Mouse (Mus musculus) adrenal gland (tissue): Measurements from ENCODE around the gene Tmem141.

Experiments used
- intact Hi-C: fragments of 180-260 bp; cut with DNase I; formaldehyde crosslinking; loops from one replicate; pipeline ENCODE4 v1.15.1; 2025

Gene Tmem141

GRCm38 (mm10) chr2:25607761-25608622, 13.8 kb downstream of the Tmem141 start, which contains the start of gene Rabl6:
TSS of gene Rabl6 (minus strand) at chr2:25608521.
- intact Hi-C loops, result no loop called here

DNA sequence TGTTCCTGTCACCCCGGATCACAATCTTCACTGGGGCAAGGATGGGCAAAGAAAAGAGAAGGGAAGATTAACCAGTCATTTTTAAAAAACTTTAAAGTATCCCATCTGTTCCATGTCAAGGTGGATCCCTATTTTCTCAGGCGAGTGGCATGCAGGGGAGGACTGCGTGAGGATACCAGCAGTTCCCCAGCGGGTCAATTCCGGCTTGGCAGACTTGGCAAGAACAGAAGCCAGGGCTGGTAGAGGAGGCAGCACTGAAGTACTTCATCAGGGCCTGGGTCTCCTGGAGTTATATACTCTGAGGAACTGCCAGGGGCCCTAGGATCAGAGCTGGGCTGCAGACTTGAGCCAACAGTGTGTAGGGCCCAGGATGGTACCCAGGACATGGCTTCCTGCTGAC, 19.3 kb downstream of the Tmem141 start:
- intact Hi-C loops, result no loop called here

DNA sequence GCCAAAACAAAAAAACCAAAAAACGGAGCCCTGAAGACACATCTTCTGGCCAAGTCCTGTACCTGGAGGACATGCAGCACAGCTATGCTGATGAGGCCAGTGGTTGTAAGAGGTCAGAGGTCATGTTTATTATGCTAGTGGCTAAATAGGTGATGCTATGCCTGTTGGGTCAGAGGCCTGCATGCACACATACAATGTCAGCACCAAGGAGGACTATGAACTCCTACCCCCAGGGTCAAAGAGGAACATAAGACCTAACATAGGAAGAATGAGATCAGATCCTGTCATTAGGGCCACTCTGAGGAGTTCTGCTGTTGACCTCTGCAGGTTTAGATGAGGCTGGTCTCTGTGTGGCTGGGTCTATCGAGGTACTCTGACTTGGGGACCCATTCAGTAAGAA, 21.8 kb downstream of the Tmem141 start:
- intact Hi-C loops, result no loop called here

GRCm38 (mm10) chr2:25598749-25599148, 23.1 kb downstream of the Tmem141 start:
- intact Hi-C loops, result no loop called here

DNA sequence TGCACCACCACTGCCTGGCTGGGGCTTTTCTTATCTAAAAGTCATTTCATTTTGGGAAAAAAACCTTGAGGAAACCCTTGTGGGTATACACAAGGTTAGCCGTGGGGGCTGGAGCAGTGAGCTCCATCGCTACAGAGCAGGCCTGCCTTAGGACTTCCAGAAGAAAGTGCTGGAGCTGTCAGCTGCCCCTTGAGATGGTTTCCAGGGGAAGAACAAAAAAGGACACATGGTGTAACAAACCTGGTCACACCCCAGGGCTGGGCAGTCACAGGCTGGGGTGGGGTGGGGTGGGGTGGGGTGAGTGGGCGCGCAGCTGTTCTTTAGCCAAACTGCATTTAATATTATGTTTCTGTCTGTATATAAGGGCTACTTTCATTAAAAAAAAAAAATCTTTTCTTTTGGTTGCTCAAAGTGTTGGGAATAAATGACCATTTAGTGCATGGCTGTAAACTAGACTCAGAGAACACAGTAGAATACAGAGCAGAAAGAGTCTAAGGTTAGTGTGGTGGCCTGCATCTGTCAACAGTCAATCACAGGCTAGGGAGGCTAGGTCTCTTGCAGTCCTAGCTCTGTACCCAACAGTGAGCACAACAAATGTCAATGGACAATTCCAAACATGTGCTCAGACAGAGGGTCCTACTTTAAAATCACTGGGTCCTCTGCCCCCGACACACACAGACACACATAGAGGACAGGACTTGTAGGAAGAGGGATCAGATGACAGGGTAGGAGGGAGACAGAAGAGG, 24.9 kb downstream of the Tmem141 start:
- intact Hi-C loops, result no loop called here

GRCm38 (mm10) chr2:25591863-25592262, 29.9 kb downstream of the Tmem141 start:
- intact Hi-C loops, result no loop called here

DNA sequence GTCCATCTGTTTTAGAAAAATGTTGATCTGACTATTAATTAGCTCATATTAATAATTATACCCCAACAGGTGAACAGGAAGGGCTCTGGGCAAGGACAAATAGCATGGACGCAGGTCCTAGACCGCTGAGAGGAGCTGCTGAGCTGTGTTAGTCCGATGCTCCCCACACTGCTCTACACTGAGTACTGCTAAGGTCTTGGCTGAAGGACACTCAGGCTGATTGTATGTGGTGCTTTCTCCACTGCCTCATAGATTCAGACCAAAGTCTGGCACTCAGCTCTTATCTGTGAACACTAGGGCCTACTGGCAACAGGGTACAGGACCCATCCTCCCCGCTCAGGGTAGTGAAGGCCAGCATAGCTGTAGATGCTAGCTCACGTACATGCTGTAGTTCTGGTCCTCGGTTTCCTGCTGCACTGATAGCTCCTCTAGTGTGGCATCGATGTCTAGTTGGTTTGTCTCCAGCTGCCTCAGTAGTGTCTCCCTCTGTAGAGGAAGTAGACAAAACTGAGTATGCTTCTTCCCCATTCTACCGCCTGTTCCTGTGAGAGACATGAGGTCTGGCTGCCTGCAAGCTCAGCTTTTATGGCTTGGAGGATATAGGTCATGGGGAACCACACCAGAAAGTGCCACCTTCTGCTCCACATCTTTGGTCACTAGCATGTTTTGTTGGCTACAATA, 33.4 kb downstream of the Tmem141 start:
- intact Hi-C loops, result no loop called here

- intact Hi-C loops, result no loop called here
Observed at GRCm38 (mm10) chr2:25587290-25587689, 34.5 kb downstream of the Tmem141 start.

DNA sequence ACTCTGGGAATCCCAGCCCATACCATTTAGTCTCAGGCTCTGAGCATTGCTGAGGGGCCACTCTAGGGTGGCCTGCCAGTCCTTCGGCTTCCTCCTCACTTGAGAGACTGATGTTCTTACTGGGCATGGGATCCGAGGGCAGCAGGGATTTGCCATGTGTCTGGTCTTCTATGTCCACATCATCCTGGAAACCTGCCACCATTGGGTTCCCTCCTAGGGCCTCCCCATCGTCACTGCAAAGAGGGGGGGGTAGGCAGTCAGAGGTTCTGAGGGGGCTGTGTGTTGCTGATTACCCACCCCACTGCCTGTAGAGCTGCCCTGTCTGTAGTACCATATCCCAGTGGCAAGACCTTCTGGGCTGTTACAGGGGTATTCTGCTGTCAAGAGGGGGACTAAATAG, 36.2 kb downstream of the Tmem141 start:
- intact Hi-C loops, result no loop called here

GRCm38 (mm10) chr2:25584856-25585255, 36.9 kb downstream of the Tmem141 start:
- intact Hi-C loops, result no loop called here

GRCm38 (mm10) chr2:25584152-25584551, 37.7 kb downstream of the Tmem141 start:
- intact Hi-C loops, result no loop called here

DNA sequence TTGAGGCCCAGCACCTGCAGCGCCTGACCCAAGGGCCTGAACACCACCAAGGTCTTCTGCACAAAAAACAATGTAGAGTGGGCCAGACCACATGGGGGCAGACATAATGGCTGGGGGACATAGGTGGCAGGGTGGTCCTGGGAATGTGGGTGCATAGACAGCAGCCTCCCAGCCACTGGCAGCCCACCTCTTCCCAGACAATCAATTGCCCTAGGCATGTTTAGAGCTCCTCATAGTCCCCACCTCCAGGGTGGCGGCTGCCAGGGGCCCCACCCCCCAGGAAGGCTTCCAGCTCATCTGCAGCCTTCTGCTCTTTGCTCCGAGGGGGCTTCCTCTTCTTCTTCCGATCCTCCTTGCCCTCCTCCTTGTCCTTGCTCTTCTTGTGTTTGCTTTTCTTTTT, 38.2 kb downstream of the Tmem141 start:
- intact Hi-C loops, result no loop called here

DNA sequence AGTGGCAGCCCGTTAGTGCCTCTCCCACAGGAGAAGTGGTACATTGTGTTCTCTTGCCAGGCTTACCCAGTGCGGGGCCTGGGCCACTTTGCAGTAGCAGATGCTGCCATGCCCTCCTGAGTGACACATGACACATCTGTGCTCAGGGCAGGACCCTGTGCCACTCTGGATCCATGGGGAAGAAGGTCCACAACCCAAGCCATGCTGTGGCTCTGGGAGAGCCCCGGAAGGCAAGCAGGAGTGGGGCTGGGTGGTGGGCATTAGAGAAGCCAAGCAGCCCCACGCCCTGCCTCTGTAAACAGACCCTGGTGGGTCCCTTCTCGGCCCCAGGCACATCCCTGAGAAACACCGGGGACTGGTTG, 38.7 kb downstream of the Tmem141 start:
- intact Hi-C loops, result no loop called here

DNA sequence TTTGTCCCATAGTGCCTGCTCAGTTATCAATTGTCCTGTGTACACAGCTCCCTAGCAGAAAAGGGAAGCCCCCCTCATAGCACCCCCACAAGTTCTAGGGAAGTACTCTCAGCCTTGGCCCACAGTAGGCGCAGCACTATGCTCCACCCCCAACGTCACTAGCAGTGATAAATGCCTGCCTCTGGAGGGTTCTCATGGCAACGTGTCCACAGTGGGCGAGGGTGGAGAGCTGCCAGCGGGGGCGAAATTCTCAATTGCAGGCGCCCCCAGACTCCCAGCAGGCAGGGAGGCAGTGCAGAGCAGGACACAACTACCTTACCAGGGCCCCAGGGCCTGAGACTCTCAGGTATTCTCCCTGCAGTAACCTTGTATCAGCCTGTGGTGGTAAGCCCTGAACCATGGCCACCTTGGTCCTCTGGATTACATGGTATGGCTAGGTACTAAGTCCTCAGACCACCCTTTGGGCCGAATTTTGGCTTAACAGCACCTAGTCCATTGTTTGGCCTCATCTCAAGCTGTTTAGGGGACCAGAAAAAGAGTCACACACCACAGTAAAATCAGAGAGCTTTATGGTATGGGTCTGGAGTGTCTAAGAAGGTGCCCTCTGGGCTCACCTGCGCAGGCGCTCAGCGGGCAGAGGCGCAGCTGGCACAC, 39.2 kb downstream of the Tmem141 start:
- intact Hi-C loops, result no loop called here

- intact Hi-C loops, result no loop called here
Observed at GRCm38 (mm10) chr2:25581901-25582301, 39.9 kb downstream of the Tmem141 start.

GRCm38 (mm10) chr2:25581294-25581864, 40.4 kb downstream of the Tmem141 start, which contains the start of gene Ajm1:
TSS of gene Ajm1 (minus strand) at chr2:25581757.
- intact Hi-C loops, result no loop called here

DNA sequence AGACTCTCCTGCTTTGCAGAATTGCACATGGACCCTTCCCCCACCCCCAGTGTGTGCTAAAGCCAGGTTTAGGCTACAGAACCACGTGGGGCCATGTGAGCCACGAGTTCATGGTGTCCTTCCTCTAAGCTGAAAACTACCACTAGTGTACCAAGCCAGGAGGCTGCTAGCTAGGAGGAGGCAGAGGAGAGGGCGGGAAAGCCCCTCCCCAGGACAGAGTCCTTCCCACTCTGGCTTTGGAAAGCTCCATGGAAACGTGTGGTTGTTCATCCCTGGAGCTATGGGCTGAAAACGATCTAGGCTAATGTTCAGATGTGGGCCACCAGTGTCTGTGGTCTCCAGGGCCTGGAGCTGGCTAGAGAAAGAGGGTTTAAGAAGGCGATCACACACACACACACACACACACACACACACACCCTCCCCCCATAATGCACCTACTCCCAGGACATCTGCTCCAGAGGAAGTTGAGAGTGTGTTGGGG, 41.1 kb downstream of the Tmem141 start:
- intact Hi-C loops, result no loop called here

DNA sequence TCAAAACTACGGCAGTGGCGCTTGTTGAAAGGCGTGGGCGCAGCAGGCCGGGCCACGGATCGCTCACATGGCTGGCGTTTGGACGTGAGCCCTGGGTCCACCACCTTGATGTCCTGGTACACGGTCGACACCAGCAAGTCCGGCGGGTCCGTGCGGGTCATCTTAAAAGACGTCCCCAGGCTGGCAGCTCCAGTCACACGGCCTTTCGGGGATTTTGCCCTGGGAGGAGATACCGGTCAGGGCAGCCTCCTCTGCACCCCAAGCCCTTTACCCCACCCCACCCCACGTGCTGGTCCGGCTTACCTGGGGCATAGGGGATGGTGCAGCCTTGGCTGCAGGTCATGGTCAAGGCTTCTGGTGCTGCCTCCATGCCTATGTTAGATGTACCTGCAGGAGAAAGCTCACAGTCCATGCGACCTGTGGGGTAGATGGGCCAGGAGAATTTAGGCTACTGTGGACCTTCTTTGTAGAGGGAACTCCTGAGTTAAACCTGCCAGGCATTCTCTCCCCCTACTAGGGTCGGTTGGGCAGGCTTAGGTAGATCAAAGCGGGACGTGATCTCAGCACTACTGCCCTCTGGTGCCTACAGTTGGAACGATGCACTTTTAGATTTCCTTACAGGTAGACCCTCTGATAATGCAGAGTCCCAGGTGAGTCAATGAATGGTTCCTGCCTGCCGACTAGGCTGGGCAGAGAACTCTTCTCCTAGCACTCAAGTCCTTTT, 41.9 kb downstream of the Tmem141 start:
- intact Hi-C loops, result no loop called here

DNA sequence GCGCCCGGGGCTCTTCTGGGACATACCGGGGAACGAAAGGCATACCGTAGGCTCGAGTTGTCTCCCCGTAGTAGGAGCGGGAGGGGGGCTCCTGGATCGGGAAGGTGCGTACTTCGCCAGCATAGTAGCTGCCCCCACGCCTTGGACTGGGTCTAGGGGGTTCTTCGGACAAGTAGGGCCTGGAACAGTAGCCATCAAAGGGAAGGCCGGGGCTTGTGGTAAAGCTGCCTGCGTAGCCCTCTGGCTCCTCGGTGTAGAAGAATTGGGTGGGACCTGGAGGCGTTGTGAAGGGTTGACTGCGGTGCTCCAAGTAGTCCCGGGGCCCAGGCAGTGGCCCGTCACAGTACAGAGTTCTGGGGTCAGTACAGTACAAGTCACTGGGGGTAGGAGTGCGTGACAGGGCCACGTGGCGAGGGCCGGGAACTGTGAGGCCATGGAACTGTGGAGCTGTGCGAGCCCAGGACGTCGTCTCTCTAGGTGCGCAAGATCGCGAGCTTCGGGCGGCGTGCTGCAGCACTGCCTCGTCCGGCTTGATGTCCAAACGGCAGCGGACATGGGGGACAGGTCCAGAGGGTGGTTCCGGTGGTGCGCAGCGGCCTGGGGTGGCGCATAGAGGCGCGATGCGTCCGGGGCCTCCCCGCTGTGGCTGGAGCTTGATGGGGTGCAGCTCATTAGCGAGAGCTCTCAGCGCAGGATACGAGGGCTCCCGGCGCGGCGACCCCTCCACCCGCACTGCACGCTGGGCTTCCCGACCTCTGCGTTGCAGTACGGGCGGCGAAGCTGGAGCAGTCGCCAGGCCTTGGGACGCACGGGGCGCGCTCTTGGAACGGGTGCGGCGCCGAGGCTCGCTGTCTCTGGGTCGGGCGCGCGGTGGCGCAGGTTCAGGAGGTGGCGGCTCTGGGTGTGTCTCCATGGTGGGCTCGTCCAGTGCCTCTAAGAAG, 42.7 kb downstream of the Tmem141 start:
- intact Hi-C loops, result no loop called here
